Mouse (Mus musculus): ENCODE measurements around the gene Xkr7. TPM values are rescaled to one million over a fixed set of nuclear protein-coding genes. Genes with fewer than 3 reads are reported as not detected.

Gene Xkr7
- polyA plus RNA-seq, 1 experiment from 2014 or later, result not detected

- peaks cover 23% of the 10 kb centered on the region for H3K27me3 ChIP-seq
- no peak overlapping the region for H3K4me2 ChIP-seq
- H3K36me3 ChIP-seq, result no peaks in the 10 kb centered on the region
- H3K9me3 ChIP-seq (replicated peaks), result no peaks in the 10 kb centered on the region
- H3K9ac ChIP-seq, result no peak overlapping the region
- H3K4me3 ChIP-seq (replicated peaks), result no peak overlapping the region
- WGBS, result 59% methylated on average over 3 of the region's 3 CpGs
- 0 out of 2 replicates have a peak, but pooled peaks cover 3% of the 10 kb centered on the region for H3K4me1 ChIP-seq
- no peak overlapping the region for H3K27ac ChIP-seq
- no peak for ATAC-seq (replicated peaks; ENCODE audit: low FRiP score)
Measured at GRCm38 (mm10) chr2:153063394-153063793, 31.7 kb downstream of the Xkr7 start.

- 64% methylated on average over 9 of the region's 9 CpGs for WGBS
Measured at GRCm38 (mm10) chr2:153064190-153064970, 32.7 kb downstream of the Xkr7 start.

GRCm38 (mm10) chr2:153065747-153066508 is 34.3 kb downstream of the Xkr7 start, which contains the start of gene Ccm2l:
Gene Ccm2l, plus strand, starts transcription at chr2:153065955.
- Histone ChIP-seq H3K27ac (peak within 1 kb of the TSS; percentile 37), H3K9ac (no peak within 1 kb of the TSS; the same call in 1 of the 2 replicates), H3K27me3 (peaks cover 46% of the 10 kb centered on the region), H3K4me2 (peak within 1 kb of the TSS; percentile 33), H3K36me3 (no peaks in the 10 kb centered on the region), H3K9me3 (replicated peaks) (no peaks in the 10 kb centered on the region), H3K4me1 (0 out of 2 replicates have a peak, but pooled peaks cover 3% of the 10 kb centered on the region), H3K4me3 (replicated peaks) (peak within 1 kb of the TSS; percentile 19)
- ATAC-seq (replicated peaks; ENCODE audit: low FRiP score), result no peak
- 47% methylated on average over 12 of the region's 12 CpGs for WGBS

More at GRCm38 (mm10) chr2:153064190-153064970, 32.7 kb downstream of the Xkr7 start:
- no peak overlapping the region for H3K9ac ChIP-seq
- H3K4me2 ChIP-seq, result no peak overlapping the region
- H3K27ac ChIP-seq, result no peak overlapping the region
- ATAC-seq (replicated peaks; ENCODE audit: low FRiP score), result no peak
- no peaks in the 10 kb centered on the region for H3K9me3 ChIP-seq (replicated peaks)
- H3K36me3 ChIP-seq, result no peaks in the 10 kb centered on the region
- peaks cover 31% of the 10 kb centered on the region for H3K27me3 ChIP-seq
- no peak overlapping the region for H3K4me3 ChIP-seq (replicated peaks)
- 0 out of 2 replicates have a peak, but pooled peaks cover 3% of the 10 kb centered on the region for H3K4me1 ChIP-seq

- H3K9ac ChIP-seq, result no peak overlapping the region
- no peak overlapping the region for H3K27ac ChIP-seq
- no peak for ATAC-seq (replicated peaks; ENCODE audit: low FRiP score)
- H3K4me3 ChIP-seq (replicated peaks), result peak overlapping the region; percentile 19; the same call in 1 of the 2 replicates
- H3K9me3 ChIP-seq (replicated peaks), result no peaks in the 10 kb centered on the region
- WGBS, result 49% methylated on average over 6 of the region's 6 CpGs
- H3K36me3 ChIP-seq, result no peaks in the 10 kb centered on the region
- H3K4me1 ChIP-seq, result peaks cover 10% of the 10 kb centered on the region
- peaks cover 57% of the 10 kb centered on the region for H3K27me3 ChIP-seq
- peak overlapping the region; percentile 33 for H3K4me2 ChIP-seq
Measured at GRCm38 (mm10) chr2:153066991-153067390, 35.3 kb downstream of the Xkr7 start.

- Histone ChIP-seq H3K4me3 (replicated peaks) (peak overlapping the region; percentile 42; the same call in 1 of the 2 replicates), H3K4me2 (0 out of 2 replicates have a peak overlapping the region, but pooled peaks have one; percentile 67), H3K27me3 (peaks cover 80% of the 10 kb centered on the region), H3K36me3 (no peaks in the 10 kb centered on the region), H3K4me1 (peaks cover 9% of the 10 kb centered on the region), H3K9ac (no peak overlapping the region), H3K9me3 (replicated peaks) (no peaks in the 10 kb centered on the region), H3K27ac (no peak overlapping the region)
- WGBS, result 14% methylated on average over 23 of the region's 23 CpGs
- no peak for ATAC-seq (replicated peaks; ENCODE audit: low FRiP score)
Measured at GRCm38 (mm10) chr2:153070762-153071490, 39.3 kb downstream of the Xkr7 start.

- peak overlapping the region; percentile 42 for H3K4me3 ChIP-seq (replicated peaks)
- H3K4me1 ChIP-seq, result peaks cover 14% of the 10 kb centered on the region
- no peak for ATAC-seq (replicated peaks; ENCODE audit: low FRiP score)
- WGBS, result 20% methylated on average over 67 of the region's 67 CpGs
- H3K27ac ChIP-seq, result no peak overlapping the region
- no peaks in the 10 kb centered on the region for H3K36me3 ChIP-seq
- no peaks in the 10 kb centered on the region for H3K9me3 ChIP-seq (replicated peaks)
- peak overlapping the region; percentile 67 for H3K4me2 ChIP-seq
- peak overlapping the region; percentile 33; the same call in 1 of the 2 replicates for H3K9ac ChIP-seq
- H3K27me3 ChIP-seq, result peaks cover 74% of the 10 kb centered on the region
Measured at GRCm38 (mm10) chr2:153071491-153072184, 40.0 kb downstream of the Xkr7 start.

- Histone ChIP-seq H3K9ac (no peak overlapping the region), H3K36me3 (no peaks in the 10 kb centered on the region), H3K9me3 (replicated peaks) (no peaks in the 10 kb centered on the region), H3K27me3 (peaks cover 51% of the 10 kb centered on the region), H3K4me3 (replicated peaks) (no peak overlapping the region), H3K4me1 (peaks cover 14% of the 10 kb centered on the region), H3K4me2 (no peak overlapping the region), H3K27ac (no peak overlapping the region)
- ATAC-seq (replicated peaks; ENCODE audit: low FRiP score), result no peak
- WGBS, result 81% methylated on average over 10 of the region's 10 CpGs
Measured at GRCm38 (mm10) chr2:153074651-153075050, 43.0 kb downstream of the Xkr7 start.

- Histone ChIP-seq H3K36me3 (no peaks in the 10 kb centered on the region), H3K4me2 (no peak overlapping the region), H3K27me3 (peaks cover 42% of the 10 kb centered on the region), H3K9ac (no peak overlapping the region), H3K27ac (no peak overlapping the region), H3K4me1 (peaks cover 14% of the 10 kb centered on the region), H3K4me3 (replicated peaks) (no peak overlapping the region), H3K9me3 (replicated peaks) (no peaks in the 10 kb centered on the region)
- no peak for ATAC-seq (replicated peaks; ENCODE audit: low FRiP score)
- 51% methylated on average over 2 of the region's 2 CpGs for WGBS
Measured at GRCm38 (mm10) chr2:153075961-153076360, 44.3 kb downstream of the Xkr7 start.

- Histone ChIP-seq H3K9ac (no peak overlapping the region), H3K9me3 (replicated peaks) (no peaks in the 10 kb centered on the region), H3K4me1 (peaks cover 4% of the 10 kb centered on the region; the same call in 1 of the 2 replicates), H3K4me2 (0 out of 2 replicates have a peak overlapping the region, but pooled peaks have one; percentile 17), H3K4me3 (replicated peaks) (no peak overlapping the region), H3K27me3 (peaks cover 8% of the 10 kb centered on the region; the same call in 1 of the 2 replicates), H3K36me3 (no peaks in the 10 kb centered on the region), H3K27ac (no peak overlapping the region)
- ATAC-seq (replicated peaks; ENCODE audit: low FRiP score), result 0 out of 2 replicates have a peak, but pooled peaks have one; percentile 47
- 33% methylated on average over 32 of the region's 32 CpGs for WGBS
Measured at GRCm38 (mm10) chr2:153080841-153081523, 49.3 kb downstream of the Xkr7 start.

- H3K9me3 ChIP-seq (replicated peaks), result no peaks in the 10 kb centered on the region
- ATAC-seq (replicated peaks; ENCODE audit: low FRiP score), result no peak
- WGBS, result 78% methylated on average over 6 of the region's 6 CpGs
Measured at GRCm38 (mm10) chr2:153081866-153082265, 50.2 kb downstream of the Xkr7 start.

More at GRCm38 (mm10) chr2:153081866-153082265, 50.2 kb downstream of the Xkr7 start:
- H3K27ac ChIP-seq, result no peak overlapping the region
- H3K27me3 ChIP-seq, result peaks cover 8% of the 10 kb centered on the region; the same call in 1 of the 2 replicates
- H3K4me3 ChIP-seq (replicated peaks), result no peak overlapping the region
- H3K9ac ChIP-seq, result no peak overlapping the region
- H3K4me1 ChIP-seq, result no peaks in the 10 kb centered on the region
- H3K36me3 ChIP-seq, result no peaks in the 10 kb centered on the region
- no peak overlapping the region for H3K4me2 ChIP-seq

Measured in kidney, embryonic 15.5 days (tissue).